Mouse (Mus musculus): ENCODE measurements around the gene Polr2i. TPM values are rescaled to one million over a fixed set of nuclear protein-coding genes. Genes with fewer than 3 reads are reported as not detected.
"Not testable (repeated sequence)": the region's sequence is repeated elsewhere in the genome, so short reads cannot be mapped to it uniquely, and the experiment has no call there.

The Polr2i gene
- total RNA-seq, 2 experiments from 2014 or later, result 53.9 to 58.8 TPM

DNA sequence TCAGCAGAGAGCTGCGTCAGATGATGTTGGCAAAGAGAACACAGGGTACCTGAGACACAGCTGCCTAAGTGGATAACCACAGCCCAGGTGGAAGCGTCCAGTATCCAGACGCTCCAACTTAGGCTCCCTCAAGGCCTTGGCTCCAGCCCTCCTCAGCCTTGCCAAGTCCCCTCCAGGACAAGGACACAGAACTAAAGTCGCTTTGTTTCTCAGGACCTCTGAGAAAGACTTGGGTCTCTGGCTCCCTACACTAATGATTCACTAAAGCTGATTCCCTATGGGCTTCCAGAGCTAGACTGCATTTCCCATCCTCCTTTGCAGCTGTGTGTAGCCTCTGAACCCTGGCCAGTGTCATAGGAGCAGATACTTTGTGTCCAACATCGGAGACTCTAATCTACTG, 31.5 kb upstream of the Polr2i start:
- DNase-seq, result no peak
- intact Hi-C loops (cut with DNase I), result no loop called here

DNA sequence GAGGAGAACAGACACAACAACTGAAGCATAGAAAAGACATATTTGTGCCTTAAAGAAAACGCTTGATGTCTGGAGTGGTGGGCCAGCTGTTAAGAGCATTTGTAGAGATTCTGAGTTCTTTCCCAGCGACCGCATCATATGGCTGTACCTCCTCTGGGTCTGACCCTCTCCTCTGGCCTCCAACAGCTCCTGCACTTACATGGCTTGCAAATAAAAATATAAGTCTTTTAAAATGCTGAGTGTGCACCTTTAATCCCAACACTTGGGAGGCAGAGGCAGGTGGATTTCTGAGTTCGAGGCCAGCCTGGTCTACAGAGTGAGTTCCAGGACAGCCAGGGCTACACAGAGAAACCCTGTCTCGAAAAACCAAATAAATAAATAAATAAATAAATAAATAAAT, 31.1 kb upstream of the Polr2i start:
- DNase-seq; intact Hi-C loops (cut with DNase I): not testable (repeated sequence)

GRCm38 (mm10) chr7:30202895-30203690, 28.7 kb upstream of the Polr2i start:
- intact Hi-C loops (cut with DNase I), result no loop called here
- DNase-seq, result peak in 1 of 2 experiments; percentile 52

GRCm38 (mm10) chr7:30204380-30204779, 27.4 kb upstream of the Polr2i start:
- no peak for DNase-seq
- intact Hi-C loops (cut with DNase I), result loop anchor here (2.0 kb wide), 1 partner anchor 24 kb away; no protein-coding TSS in a partner anchor

- peak in 1 of 2 experiments; percentile 61 for DNase-seq
- intact Hi-C loops (cut with DNase I), result loop anchor here (2.0 kb wide), 1 partner anchor 25 kb away; no protein-coding TSS in a partner anchor
Measured at GRCm38 (mm10) chr7:30205383-30205782, 26.4 kb upstream of the Polr2i start.

DNA sequence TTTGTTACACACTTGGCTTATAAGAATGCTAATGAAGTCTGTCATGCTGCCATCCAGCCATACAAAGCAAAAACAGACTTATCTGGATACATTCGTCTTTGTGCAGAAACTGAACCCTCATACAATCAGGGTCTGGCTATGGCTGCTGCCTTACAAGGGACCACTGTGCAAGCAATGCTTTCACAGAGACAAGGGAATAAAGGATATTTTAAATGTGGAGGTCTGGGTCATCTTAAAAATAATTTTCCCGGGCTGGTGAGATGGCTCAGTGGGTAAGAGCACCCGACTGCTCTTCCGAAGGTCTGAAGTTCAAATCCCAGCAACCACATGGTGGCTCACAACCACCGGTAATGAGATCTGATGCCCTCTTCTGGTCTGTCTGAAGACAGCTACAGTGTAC, 25.4 kb upstream of the Polr2i start:
- DNase-seq; intact Hi-C loops (cut with DNase I): not testable (repeated sequence)

DNA sequence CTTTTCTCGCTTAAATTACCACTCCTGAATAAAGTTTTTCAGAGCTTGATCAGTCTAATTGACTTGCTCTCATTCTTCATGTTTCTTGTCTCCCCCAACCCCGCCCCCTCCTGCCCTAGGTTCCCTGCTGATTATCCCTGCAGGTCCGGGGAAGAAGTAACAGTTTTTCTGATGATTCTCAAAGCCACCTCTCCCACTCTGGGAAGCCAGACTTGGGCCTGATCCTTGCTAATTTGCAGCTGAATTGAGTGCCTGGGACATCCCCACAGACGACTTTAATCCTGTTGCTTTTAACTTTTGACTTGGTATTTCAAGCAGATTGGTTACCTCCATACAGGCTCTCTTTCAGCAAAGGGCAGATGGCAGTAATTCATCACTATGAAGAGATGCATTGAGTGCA, 20.7 kb upstream of the Polr2i start:
- no peak for DNase-seq
- intact Hi-C loops (cut with DNase I), result loop anchor here (10.0 kb wide), 1 partner anchor 196 kb away; no protein-coding TSS in a partner anchor

GRCm38 (mm10) chr7:30213881-30214280, 17.9 kb upstream of the Polr2i start:
- DNase-seq, result no peak
- intact Hi-C loops (cut with DNase I), result loop anchor here (10.0 kb wide), 1 partner anchor 199 kb away; no protein-coding TSS in a partner anchor

DNA sequence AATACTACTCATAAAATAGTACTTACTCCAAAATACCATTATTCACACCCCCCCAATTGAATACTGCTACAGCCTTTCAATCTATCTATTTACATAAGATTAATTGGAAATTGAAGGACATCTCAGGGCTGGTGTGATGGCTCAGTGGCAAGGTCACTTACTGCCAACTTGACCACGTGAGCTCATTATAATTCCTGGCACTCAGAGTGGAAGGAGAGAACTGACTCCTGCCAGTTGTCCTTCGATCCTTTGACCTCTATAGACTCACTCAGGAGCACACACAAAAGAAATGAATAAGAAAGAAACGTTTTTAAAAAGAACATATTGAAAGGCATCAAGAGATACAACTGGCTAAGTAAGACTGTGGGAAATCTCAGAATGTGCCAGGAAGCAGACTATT, 15.9 kb upstream of the Polr2i start:
- intact Hi-C loops (cut with DNase I), result loop anchor here (5.0 to 10.0 kb wide), 2 partner anchors 34 to 201 kb away; partner anchors contain the start of gene Cox7a1

DNA sequence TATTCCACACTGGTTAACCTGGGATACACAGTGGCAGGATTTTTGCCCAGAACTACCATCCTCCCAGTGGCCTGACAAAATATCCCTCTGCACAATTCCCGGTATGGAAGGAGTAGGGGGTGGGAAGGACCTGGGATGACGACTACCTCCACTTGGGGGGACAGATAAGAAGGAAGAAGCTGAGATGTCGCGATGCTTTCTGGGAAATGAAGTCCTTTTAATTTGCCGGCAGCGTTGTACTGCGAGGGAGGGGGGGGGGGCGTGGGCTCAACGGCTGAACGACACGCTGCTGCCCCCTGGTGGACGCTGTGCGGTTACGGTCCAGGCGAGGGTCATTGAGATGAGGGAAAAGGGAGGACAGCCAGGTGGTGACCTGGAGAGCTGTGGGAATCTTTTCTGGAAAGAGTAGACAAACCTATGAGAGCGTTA, 15.0 kb upstream of the Polr2i start:
- peak in 1 of 2 experiments; percentile 65 for DNase-seq
- intact Hi-C loops (cut with DNase I), result loop anchor here (5.0 to 10.0 kb wide), 2 partner anchors 34 to 202 kb away; partner anchors contain the start of gene Cox7a1

More for the DNA sequence above, 15.9 kb upstream of the Polr2i start:
- DNase-seq, result no peak

GRCm38 (mm10) chr7:30217277-30217676, 14.5 kb upstream of the Polr2i start:
- intact Hi-C loops (cut with DNase I), result loop anchor here (5.0 to 10.0 kb wide), 2 partner anchors 35 to 202 kb away; partner anchors contain the start of gene Cox7a1

DNA sequence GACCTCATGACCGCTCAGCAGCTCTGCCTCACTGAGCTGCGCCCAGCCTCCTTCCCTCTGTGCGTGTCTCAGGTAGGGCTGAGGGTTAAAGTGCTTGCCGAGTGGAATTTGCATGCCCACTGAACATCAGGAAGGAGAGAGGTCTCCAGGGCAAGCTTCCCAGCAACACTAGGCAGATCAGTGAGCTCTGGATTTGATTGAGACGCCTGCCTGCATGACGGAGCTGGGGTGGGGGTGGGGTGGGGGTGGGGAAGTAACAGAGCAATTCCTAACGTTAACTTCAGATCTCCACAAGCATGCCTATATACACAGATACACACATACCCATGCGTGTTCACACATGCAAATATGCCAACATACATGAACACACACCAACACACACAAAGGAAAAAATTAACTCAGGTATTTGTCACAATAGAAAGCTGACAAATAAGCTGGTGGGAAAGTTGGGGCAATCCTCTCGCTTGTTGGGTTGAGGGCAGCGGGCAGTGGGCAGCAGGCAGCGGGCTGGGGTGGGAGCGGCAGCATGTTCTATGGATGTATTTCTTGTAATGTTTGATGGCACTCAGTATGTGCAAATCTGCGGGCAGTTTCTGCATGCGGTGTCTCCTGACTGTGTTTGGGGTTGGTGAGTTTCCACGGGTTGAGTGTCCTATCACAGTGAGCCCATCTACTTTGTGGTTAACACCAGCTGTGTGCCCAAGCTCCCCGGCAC, 12.3 kb upstream of the Polr2i start:
- intact Hi-C loops (cut with DNase I), result loop anchor here (5.0 to 10.0 kb wide), 2 partner anchors 37 to 205 kb away; partner anchors contain the start of gene Cox7a1

More at GRCm38 (mm10) chr7:30217277-30217676, 14.5 kb upstream of the Polr2i start:
- no peak for DNase-seq

GRCm38 (mm10) chr7:30220008-30220356, 11.8 kb upstream of the Polr2i start:
- intact Hi-C loops (cut with DNase I), result no loop called here
- no peak for DNase-seq

More for the DNA sequence above, 12.3 kb upstream of the Polr2i start:
- DNase-seq, result no peak

DNA sequence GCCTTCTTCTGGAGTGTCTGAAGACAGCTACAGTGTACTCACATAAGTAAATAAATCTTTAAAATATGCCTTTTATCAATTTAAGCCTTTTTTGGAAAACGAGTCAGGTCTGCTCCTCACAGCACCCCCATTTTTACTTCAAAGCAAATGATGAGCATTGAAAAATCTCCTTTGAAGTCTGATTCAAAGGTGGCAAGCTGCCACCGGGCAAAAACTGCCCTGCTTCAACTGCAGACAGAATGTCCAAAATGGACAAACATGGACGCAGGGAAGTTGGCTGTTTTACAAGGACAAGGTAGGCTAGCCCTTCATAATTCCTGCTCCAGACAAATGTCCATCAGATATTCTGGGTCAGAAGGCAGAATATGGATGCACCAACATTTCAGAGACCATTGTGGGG, 10.3 kb upstream of the Polr2i start:
- DNase-seq, result no peak
- intact Hi-C loops (cut with DNase I), result no loop called here

DNA sequence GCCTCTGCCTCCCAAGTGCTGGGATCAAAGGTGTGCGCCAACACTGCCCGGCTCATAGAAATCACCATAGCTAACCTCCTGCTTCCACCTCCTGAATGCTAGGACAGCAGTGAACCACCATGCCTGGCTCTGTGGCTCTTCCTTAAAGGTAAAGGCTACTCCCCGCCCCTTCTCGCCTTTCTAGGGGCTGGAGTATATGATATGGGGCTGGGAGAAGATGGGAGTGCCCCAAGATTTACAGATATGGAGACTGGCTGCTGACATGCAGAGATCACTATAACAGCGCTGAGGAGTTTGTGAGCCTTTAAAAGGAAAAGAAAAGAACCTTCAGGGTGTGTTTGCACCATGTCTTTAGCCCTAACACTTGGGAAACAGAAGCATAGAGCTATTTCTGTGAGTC, 9.5 kb upstream of the Polr2i start:
- intact Hi-C loops (cut with DNase I), result no loop called here
- DNase-seq, result no peak

- no peak for DNase-seq
- intact Hi-C loops (cut with DNase I), result no loop called here
Measured at GRCm38 (mm10) chr7:30224206-30224605, 7.5 kb upstream of the Polr2i start.

GRCm38 (mm10) chr7:30231328-30231668, 450 bp upstream of the Polr2i start:
- DNase-seq, result no peak
- intact Hi-C loops (cut with DNase I), result no loop called here

- intact Hi-C loops (cut with DNase I), result loop anchor here (2.0 kb wide), 1 partner anchor 46 kb away; no protein-coding TSS in a partner anchor
- peak in 1 of 2 experiments; percentile 40 for DNase-seq
Measured at GRCm38 (mm10) chr7:30232631-30233148, 942 bp downstream of the Polr2i start.

GRCm38 (mm10) chr7:30233387-30233786, 1.6 kb downstream of the Polr2i start:
- no peak for DNase-seq
- intact Hi-C loops (cut with DNase I), result loop anchor here (2.0 kb wide), 1 partner anchor 45 kb away; no protein-coding TSS in a partner anchor

DNA sequence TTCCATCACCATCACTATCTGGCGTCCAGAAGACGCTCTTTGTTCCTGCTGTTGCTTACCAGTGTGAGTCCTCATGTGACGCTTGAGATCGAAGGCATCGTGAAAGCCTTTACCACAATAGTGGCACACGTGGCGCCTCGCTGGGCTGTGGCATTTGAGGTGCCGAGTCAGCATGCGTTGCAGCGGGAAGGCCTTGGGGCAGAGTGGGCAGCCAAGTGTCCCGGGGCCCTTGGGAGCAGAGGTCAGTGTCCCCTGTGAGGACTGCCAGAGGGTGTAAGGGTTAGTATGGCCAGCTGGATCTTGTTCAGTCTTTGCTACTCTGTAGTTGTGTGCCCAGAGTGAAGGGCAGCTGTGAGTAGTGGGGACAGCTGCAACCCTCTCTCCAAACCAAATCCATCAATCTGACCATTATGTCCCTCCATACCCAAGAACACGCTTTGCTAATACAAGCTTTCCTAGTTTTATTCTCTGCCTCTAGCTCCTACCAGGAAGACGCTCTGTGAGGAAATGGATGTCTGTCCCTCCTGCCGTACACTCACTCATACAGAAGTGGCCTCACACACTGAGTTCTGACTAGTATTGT, 2.6 kb downstream of the Polr2i start:
- intact Hi-C loops (cut with DNase I), result no loop called here

More for the DNA sequence above, 2.6 kb downstream of the Polr2i start:
- DNase-seq, result peak in 1 of 2 experiments; percentile 17

Data from gastrocnemius, postnatal 36 days (tissue).